Mouse (Mus musculus) retina, adult 2 months (tissue): ENCODE results near the gene Plin3.

Experiments
- DNase-seq: peaks from one replicate; pipeline ENCODE4 v3.0.0-alpha.2; 2012; ENCODE audit warnings: low read depth, low spot score

Gene Plin3

DNA sequence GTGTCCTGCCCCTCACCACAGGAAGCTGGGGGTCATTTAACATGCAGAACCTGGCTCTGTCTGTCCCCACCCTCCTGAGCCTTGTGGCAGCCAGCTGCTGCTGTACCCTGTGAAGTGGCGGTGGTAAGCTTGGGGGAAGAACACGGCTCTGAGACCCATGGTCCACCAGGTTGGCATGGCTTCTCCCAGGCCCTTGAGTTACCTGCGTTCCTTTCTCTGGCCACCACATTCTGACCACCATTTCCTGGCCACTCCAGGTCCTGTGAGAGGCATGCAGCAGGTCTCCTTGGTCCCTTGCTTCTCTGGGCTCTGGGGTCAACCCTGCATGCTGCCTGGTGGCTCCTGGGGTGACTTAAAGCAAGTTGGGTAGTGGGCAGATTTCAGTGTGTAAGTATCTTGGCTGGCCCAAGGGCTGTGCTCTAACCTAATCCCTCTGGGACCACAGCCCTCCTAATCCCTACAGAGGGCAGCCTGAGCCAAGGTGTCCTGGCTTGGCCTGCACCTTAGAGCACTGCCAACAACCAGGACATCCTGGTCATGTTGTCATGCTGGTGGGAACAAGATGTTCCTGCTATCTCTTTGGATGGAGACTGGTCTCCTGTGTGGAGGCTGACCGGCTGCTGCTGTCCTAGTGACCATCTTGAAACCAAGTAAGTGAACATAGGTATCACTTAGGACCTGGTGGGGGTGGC lies at the start of gene Plin3:
Plin3 (minus strand) TSS at position 343 of the 692 bp plus-strand sequence.
- no peak for DNase-seq

DNA sequence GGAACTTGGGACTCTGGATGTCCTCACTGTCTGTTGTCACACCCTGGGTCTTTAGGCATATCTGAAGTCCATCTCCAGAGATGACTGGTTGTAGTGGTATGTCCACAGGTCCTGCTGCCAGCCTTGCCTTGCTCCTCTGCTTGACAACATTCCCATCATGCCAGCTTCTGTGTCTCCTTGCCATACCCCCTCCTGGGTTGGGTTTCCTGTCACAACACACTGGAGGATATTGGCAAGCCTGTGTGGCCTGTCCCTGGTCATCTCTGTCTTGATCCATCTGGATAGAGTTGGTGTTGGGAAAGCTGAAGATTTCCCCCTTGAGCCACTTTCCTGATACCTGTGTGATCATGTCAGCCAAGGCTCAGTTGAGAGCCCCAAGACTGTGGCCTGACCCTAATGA lies 48.0 kb upstream of the Plin3 start:
- DNase-seq: no peak

DNA sequence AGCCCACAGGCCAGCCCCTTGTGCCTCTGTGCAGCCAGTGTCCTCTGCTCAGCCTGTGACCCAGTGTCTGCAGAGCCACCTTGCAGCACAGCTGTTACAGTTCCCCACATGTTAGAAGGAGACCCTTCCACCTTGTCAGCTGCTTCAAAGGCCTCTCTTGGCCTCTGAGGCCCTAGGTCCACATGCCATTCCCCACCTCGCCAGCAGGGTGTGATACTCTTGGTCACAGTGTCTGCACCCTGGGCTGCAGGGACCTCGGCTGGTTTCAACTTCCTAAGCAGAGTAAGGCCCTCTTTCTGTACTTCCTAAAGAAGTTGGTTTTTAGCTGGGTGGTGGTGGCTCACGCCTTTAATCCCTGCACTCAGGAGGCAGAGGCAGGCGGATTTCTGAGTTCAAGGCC lies 46.2 kb upstream of the Plin3 start:
- DNase-seq: no peak

DNA sequence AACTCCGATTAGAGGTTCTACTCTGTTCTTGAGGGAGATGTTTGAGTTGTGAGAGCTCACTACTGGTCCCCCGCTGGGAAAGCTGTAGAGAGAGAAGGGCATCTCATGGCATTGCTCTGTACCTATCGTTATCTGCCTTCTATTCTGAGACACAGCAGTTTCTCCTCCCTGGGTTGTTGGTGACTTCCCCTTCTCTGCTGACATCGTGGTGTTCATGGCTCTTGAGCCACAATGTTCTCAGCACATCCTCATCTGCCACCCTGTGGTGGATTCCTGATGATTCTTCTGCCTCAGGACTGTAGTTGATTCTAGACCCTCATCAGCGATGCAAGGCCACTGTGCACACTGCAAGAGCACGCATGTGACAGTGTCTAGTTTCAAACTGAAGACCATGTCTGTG lies 45.1 kb upstream of the Plin3 start:
- DNase-seq: no peak

DNA sequence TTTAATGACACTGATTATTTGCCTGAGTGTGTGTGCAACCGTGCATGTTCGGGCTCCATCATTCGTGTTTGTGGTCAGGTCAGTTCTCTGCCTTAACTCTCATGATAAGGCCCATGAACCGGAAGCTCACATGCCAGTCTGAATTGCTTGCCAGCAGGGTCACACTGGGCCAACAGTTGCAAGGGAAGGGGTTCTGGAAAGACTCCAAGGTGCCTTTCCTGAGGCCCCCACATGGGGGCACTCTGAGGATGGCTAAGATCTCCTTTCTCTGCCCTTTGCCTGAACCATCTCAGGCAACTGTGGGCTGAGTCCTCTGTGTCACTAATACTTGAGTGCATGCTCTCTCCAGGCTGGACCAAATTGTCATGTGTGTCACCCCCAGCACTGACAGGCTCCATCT lies 44.5 kb upstream of the Plin3 start:
- peak; percentile 22 for DNase-seq

DNA sequence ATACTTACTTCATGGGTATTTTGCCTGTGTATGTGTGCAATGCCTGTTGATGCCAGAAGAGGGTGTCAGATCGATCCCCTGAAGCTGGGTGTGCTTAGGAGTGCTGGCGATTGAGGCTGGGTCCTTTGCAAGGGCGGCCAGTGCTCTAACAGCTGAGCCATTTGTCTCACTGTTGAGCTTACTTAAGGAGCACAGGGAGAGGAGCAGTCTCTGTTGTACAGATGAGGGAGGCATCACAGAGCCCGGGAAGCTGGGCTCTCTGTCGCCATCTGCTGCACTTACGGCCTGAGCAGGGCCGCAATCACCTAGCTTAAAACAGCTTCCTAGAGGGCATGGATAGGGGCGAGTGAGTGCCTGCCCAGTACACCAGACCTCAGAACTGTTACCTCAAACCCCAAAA lies 40.3 kb upstream of the Plin3 start:
- no peak for DNase-seq

DNA sequence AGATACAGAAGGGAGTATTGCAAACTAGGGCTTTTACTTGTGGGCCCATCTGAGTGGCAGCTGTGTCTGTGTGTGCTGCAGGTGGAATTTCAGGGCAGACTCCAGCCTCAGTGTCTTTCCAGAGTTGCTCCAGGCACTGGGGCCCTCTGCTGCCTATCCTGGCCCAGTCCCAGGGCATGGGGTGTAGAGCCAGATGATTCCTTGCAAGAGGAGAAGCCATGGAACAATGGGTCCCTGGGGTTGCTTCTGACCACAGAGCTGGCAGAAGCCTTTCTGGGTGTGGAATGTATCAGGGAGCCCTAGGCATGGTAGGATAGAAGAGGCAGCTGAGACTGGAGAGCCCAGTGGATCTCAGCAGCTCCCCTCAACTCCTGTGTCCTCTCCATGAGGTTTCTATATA lies 38.6 kb upstream of the Plin3 start:
- DNase-seq: no peak

DNA sequence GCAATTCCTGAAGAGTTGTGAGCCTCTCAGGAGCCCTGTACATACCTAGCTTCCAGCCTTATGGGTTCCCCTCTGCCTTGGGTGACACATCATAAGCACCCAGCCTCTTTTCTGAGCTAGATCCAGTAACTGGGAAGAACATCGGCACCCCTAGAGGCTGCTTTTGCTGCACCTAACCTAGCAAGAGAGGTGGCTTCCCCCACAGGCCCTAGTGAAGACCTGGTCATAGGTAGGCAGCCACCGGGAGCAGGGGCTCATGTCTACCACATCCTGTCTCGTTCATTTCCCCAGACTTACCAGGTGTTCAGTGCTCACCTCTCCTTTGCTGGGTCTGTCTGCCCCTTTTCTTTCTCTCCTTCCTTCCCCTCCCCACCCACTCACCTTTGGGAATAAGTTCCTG lies 37.7 kb upstream of the Plin3 start:
- no peak for DNase-seq

DNA sequence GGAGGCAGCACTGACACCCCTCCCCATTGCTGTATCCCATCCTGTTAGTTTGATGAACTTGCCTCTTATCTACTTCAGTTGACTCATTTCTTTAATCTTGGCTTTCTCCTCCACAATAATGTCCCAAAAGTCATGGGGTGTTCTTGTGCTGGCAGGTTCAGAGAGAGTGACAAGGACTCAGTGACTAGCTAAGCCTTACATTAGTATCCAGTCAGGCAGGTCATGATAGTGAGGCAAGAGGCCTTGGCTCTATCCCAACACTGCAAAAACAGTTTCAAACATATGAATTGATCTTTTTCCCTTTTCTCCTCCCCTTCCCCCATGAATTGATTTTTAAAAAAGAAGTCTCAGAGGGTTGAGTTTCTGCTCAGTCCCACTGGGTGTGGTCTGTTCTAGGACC lies 36.6 kb upstream of the Plin3 start:
- DNase-seq: no peak

DNA sequence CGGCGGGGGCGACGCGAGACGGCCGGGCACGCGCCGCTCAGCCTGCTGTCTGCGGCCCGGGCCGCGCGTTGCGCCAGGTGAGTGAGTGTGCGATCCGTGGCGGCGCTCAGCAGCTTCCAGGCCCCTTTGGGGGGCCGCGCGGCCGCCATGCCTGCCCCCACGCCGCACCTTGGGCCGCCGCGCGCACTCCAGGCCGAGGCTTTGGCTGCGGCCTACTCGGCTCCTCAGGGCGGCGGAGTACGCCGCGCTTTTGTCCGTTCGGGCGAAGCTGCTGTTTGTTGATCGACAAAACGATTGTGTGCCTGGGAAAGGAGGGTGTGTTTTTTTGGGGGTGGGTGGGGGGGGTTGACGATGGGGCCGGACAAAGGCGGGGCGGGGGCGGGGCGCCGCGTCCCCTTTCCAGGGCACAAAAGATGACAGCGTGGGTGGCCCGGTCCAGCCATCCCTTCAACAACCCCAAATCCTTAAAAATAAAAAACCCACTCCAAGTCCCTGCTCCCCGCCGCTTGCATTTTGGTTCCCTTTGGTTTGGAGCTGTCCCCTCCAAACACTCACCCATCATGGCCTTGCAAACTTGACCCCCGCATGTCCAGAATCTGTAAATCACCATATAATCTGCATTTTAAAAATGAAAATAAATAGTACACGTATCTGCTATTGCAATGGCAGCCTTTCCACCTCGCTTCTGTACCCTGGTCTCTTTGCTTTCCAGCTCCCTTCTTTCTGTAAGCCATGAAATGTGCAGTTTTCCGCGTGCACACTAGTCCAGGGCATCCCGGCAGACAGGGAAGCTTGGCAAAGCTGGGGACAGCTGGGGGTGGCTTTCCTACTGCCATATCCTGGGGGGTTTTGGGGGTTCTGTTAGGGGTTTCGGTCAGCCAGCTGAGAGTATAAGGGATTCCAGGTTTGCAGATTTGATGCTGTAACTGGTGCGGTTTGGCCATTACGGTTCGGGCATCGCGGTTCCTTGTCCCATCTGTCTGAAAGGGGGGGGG lies 33.8 kb upstream of the Plin3 start:
- no peak for DNase-seq

DNA sequence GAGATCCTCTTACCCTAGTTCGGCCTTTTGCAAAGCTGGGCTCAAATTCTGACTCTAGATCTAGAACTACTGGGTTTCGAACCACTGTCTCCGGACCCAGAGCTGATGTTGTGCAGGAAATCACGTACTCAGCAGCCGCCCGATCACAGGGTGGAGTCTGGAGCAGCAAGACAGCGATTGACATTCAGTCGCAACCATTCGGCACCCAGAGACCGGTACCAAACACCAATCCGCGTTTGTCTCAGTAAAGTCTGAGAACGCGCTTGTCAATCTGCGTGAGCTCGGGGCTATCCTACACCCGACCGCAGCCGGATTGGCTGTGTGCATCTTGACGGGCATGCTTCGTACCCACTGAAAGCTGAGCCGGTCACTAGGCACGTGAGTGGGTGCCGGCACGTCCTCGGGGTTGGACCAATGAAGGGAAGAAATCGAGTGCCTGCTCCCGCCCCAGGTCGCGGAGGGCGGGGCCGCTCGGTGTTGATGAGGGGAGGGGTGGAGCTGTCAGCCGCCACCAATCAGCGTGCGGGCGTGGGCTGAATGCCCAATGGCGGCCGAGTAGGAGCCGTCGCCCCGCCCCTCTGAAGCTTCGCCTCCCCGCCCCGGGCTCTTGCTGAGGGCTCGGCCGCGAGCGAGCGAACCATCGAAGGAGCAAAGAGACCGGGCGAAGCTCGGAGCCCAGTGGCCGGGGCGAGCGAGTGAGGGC lies 32.9 kb upstream of the Plin3 start, which contains the start of gene Kdm4b:
Kdm4b (plus strand) TSS at position 613 of the 703 bp plus-strand sequence.
- peak; percentile 97 for DNase-seq

DNA sequence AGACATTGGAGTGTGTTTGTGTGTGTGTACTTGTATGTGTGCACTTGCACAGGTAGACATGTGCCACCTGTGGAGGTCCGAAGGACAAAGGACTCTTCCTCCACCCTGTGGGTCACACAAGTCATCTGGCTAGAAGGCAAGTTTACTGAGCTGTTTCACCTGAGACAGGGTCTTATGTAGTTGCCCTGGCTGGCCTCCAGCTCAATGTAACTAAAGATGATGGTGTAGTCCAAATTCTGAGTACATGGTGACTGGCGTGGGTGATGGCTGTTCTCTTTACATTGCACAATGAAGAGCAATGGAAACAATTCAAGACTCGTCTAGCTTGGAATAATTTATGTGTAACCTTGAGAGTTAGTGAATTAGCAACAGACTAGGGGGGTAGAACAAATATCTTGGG lies 31.7 kb upstream of the Plin3 start:
- DNase-seq: no peak

DNA sequence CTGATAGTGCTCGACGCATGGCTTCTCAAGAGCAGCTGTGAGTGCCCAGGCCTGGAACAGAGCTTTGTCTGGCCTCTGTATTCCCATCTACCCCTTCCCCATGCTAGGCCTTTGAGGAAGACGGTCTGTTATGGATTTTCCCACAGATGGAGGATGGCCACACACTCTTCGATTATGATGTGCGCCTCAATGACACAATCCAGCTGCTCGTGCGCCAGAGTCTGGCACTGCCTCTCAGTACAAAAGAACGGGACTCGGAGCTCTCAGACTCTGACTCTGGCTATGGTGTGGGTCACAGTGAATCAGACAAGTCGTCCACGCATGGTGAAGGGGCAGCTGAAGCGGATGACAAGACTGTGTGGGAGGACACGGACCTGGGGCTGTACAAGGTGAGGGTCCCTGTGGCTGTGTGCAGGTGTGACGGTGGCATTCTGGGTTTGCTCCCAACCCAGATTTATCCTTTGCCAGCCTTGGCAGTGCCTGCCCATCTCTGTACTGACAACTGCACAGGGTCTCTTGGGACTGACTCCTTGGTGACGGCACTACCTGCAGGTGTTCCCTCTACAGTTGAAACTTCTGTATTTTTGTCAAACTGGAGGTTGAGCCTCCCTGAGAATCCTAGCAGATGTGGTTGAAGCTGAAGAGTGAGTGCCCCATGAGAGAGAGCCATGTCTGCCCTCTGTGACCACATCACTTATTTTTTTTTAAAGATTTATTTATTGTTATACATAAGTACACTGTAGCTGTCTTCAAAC lies 16.7 kb upstream of the Plin3 start:
- no peak for DNase-seq

DNA sequence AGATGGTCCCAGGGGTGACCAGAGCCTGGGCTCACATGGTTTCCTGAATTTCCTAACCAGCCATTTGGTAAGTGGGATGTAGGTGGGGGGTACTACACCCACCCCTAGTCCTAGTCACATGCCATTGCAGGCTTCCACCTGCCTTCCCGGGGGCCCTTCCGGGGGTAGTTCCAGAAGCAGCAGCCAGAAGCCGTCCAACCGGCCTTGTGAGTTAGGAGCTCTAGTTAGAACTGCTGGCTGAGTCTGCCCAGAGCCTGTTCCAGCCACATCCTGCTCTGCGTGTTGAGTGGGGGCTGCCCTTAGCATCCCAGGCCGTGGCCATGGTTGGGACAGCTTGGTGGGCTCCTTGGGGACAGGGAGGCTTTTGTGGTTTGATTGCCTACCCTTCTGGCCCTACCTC lies 15.4 kb upstream of the Plin3 start:
- no peak for DNase-seq

DNA sequence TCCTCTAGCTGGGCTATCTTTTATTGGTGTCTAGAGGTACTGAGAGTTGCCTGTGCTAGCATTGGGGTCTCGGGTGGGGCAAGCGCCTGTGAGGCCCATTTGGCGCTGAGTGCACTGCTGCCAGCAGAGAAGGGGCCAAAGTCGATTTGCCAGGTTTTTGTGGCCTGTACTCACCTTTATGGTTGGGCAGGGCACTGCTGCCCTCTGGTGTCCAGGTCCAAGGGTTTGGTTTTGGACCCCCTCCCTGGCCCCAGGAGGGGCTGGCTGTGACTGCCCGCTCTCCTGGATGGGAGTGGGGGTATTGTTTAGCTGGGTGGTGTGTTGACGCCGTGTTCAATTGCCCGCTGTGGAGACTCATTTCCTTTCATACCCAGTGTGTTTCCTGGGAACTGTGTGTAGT lies 13.2 kb upstream of the Plin3 start:
- no peak for DNase-seq

DNA sequence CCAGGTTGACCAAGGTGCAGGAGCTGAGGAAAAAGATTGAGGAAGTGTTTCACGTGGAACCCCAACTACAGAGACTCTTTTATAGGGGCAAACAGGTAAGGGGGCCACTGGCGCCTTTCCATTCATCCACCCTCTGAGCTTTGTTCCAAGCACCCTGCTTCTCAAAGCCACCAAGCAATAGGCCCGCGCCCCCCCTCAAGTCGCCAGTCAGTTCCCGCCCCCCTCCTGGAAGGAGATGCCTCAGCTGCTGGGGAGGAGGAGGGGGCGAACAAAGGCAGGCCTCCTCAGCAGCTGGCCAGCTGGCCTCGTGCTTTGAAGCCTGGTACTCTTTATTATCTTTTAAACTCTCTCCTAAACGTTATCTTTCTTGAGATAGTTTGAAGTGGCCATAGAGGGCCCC lies 12.5 kb upstream of the Plin3 start:
- no peak for DNase-seq

DNA sequence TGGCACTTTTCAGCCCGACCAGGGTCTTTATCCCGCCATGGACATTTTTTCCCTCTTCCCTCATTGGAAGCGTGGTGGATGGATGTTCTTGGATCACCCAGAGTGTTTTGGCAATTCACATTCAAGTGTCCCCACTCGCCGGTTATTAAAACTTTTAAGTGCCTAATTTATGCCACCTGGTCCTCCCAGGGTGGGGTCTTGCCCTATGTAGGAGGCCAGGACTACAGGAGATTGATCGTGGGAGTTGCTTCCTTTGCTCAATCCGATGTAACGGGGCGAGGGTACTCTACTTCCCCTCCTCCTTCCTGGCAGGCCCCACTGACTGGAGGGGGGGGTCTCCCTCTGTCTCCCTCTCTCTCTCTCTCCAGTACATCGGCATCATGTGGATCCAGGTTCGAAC lies 12.0 kb upstream of the Plin3 start:
- DNase-seq: no peak

DNA sequence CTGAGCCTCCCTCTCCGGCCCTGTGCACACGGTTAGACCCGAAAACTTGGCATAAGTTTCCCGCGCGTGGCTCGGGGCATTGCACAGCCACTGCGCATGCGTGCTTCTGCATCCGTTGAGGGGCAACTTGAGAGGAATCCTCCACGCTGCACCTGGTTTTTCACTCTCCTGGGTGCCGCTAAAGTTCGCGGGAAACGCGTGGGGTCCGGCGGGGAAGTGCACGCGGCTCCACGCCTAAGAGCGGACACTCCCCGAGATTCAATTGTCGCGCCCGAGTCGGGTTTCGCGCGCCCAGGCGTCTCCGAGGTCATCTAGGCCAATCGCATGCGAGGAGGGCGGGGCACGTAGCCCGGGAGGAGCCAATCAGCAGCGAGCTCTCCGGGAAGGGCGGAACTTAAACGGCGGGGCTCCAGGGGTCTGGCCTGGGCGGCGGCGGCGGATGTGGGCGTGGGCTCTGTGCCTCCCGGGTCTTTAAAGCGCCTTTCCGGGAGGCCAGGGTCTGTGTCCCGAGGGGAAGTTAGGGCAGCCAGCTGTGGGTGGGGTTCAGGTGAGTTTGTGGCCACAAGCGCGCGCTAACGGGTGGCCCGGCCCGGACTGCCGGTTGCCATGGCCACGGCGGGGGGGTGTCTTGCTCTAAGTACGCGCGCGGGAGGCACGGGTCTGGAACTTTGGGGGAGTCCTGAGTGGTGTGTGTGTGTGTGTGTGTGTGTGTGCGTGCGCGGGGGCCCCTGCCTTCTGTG lies 11.3 kb upstream of the Plin3 start:
- DNase-seq: peak; percentile 77

DNA sequence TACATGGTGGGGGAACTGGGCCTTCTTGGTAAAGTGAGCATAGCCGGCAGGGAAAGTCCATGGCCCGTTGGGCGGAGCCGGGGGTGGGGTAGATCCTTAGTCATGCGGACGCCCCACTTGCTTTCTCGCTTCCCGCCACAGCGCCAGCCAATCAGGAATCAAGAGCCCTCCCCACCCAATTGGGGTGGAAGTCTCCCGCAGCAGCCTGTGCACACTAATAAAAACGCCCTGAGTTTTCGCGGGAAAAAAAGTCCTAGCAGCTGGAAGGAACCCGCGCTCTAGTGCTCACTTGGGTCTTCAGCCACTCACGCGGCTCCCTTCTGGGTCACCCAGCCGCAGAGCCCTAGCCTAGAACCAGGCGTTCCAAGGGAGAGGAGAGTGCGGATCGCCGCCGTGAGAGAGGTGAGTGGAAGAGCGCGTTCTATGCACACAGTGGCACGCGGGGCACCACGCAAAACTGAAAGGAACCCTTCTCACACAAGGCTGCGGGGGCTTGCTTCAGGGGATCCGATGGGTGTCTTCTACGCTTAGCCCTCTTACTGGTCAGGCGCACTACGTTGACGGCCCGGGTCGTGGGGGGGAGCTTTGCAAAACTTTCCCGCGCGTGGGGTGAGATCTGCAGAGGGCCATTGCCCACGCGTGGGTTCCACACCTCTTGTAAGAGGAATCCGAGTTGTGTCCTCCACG lies 10.6 kb upstream of the Plin3 start, which contains the start of gene Uhrf1:
Uhrf1 (plus strand) TSS at position 162 of the 687 bp plus-strand sequence.
- no peak for DNase-seq

DNA sequence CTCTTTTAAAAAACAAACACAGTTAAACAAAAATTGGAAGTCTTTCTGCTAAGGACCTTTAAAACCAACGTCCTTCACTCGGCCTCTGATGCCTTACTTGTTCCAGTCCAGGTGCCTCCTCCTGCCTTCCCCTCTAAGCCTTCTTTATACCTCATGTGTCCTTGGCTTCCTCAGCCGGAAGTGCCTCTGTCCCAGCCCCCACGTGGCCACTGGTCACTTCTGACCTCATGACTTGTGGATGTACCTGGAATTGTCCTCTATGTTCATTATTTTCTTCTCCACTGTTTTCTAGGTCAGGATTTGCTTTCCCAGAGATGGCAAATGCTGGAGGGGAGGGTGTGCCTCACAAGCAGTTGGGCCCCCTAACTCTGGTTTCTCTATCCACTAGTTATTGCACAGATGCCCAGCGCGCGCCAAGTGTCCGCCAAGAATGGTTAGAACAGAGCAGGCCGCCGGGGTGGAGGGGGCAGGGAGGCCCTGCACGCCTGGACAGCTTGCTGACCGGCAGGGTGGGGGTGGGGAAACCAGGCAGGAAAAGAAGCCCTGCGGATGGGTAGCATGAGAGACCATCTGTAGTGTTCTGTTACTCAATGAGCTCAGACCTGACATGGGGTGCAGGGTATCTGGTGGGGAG lies 9.8 kb upstream of the Plin3 start:
- no peak for DNase-seq
